Mouse (Mus musculus): ENCODE results near the gene Lrriq4. TPM values are rescaled to one million over a fixed set of nuclear protein-coding genes. Genes with fewer than 3 reads are reported as not detected.
A peak's percentile ranks its signal among the peaks of the same experiment; 100 is the strongest.

Lrriq4 gene
- polyA plus RNA-seq, 1 experiment from 2014 or later: not detected

DNA sequence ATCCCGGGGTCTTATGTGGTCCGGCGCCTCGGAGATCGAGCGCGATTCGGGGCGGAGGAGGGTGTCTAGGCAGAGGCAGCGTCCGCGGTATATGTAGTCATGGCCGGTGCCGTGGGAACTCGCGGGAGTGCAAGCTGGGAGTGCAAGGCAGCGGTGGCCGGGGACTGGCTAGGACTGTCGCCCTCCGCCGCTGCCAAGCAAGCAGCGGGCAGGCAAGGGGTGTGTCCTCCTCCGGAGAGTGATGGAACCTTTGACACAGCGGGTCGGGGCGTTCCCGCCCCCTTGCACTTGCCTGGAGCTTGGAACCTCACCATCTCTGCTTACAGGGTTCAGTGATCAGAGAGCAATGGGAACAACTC is 41.6 kb upstream of the Lrriq4 start:
- Histone ChIP-seq H3K9ac (ENCODE audit: low read length) (peak overlapping the region; percentile 86), H3K4me2 (peak overlapping the region; percentile 80), H3K36me3 (ENCODE audit: control insufficient read depth, insufficient read depth, low read length) (peaks cover 4% of the 10 kb centered on the region; the same call in 1 of the 2 replicates), H3K4me3 (ENCODE audit: low read depth, low read length) (peak overlapping the region; percentile 88), H3K27ac (ENCODE audit: low read depth, low read length) (peak overlapping the region; percentile 94), H3K9me3 (ENCODE audit: control insufficient read depth, low read length) (no peaks in the 10 kb centered on the region), H3K27me3 (ENCODE audit: control insufficient read depth, insufficient read depth, low read length) (no peaks in the 10 kb centered on the region), H3K4me1 (ENCODE audit: control insufficient read depth, insufficient read depth, low read length) (peaks cover 8% of the 10 kb centered on the region)
- peak; percentile 70 for ATAC-seq (ENCODE audit: low FRiP score)
- no peak for DNase-seq (ENCODE audit: low spot score, missing footprints)
- under 1% methylated on average over 27 of the region's 27 CpGs for WGBS

DNA sequence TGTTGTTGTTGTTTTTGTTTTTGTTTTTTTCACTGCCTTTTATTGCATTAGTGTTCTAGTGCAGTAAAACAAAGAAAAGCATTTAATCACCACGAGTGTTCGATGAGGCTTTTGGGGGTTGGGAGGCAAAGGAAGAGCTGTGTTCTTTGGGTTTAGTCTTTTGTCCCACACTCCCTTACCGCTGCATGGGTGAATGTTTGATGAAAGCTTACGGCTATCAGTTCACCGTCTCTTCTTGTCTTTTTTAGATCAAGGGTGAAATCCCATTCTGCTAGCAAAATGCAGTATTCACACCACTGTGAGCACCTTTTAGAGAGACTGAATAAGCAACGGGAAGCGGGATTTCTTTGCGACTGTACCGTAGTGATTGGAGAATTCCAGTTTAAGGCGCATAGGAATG is 41.1 kb upstream of the Lrriq4 start:
- DNase-seq (ENCODE audit: low spot score, missing footprints): peak; percentile 64
- no peak for ATAC-seq (ENCODE audit: low FRiP score)
- H3K9ac ChIP-seq (ENCODE audit: low read length): peak overlapping the region; percentile 86
- WGBS: 35% methylated on average over 10 of the region's 10 CpGs
- peak overlapping the region; percentile 88 for H3K4me3 ChIP-seq (ENCODE audit: low read depth, low read length)
- no peaks in the 10 kb centered on the region for H3K27me3 ChIP-seq (ENCODE audit: control insufficient read depth, insufficient read depth, low read length)
- H3K27ac ChIP-seq (ENCODE audit: low read depth, low read length): no peak overlapping the region
- no peaks in the 10 kb centered on the region for H3K9me3 ChIP-seq (ENCODE audit: control insufficient read depth, low read length)
- H3K4me1 ChIP-seq (ENCODE audit: control insufficient read depth, insufficient read depth, low read length): peaks cover 8% of the 10 kb centered on the region
- H3K4me2 ChIP-seq: peak overlapping the region; percentile 80
- peaks cover 6% of the 10 kb centered on the region; the same call in 1 of the 2 replicates for H3K36me3 ChIP-seq (ENCODE audit: control insufficient read depth, insufficient read depth, low read length)

DNA sequence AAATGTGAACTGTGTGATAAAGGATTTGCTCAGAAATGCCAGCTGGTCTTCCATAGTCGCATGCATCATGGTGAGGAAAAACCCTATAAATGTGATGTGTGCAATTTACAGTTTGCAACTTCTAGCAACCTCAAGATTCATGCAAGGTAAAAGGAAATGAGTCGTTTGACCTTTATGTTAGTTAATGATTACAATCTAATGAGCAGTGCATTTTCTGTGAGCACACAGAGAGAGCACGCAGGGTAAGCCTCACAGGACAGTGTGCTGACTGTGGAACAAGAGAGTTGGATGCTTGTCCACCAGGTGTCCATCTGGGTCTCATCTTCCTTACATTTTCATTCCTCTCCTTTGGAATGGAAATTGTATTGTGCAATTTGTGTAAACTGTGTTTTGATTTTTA is 35.3 kb upstream of the Lrriq4 start:
- no peak overlapping the region for H3K27ac ChIP-seq (ENCODE audit: low read depth, low read length)
- WGBS: 94% methylated on average over 3 of the region's 3 CpGs
- no peaks in the 10 kb centered on the region for H3K4me1 ChIP-seq (ENCODE audit: control insufficient read depth, insufficient read depth, low read length)
- no peak overlapping the region for H3K4me2 ChIP-seq
- no peaks in the 10 kb centered on the region for H3K27me3 ChIP-seq (ENCODE audit: control insufficient read depth, insufficient read depth, low read length)
- no peaks in the 10 kb centered on the region for H3K9me3 ChIP-seq (ENCODE audit: control insufficient read depth, low read length)
- ATAC-seq (ENCODE audit: low FRiP score) (no peak), DNase-seq (ENCODE audit: low spot score, missing footprints) (no peak)
- H3K4me3 ChIP-seq (ENCODE audit: low read depth, low read length): no peak overlapping the region
- peaks cover 21% of the 10 kb centered on the region for H3K36me3 ChIP-seq (ENCODE audit: control insufficient read depth, insufficient read depth, low read length)
- no peak overlapping the region for H3K9ac ChIP-seq (ENCODE audit: low read length)

DNA sequence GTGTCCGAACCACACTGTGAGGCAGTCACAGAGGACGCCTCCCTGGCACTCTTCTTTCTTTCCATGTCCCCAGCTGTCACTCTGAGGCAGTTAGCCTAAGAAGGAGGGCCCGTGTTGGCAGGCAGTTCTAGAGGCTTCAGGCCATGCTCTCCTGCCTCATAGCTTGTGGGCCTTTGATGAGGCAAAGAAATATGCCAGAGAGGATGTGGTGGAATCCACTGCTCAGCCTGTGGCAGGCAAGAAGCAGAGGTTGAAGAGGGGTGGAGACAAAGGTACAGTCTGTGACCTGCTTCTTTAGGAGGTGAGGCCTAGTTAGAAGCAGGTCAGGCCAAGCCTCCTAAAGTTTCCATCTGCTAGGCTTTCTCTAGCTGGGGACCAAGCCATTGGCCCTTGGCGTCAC is 33.4 kb upstream of the Lrriq4 start:
- no peak overlapping the region for H3K9ac ChIP-seq (ENCODE audit: low read length)
- no peak overlapping the region for H3K27ac ChIP-seq (ENCODE audit: low read depth, low read length)
- 87% methylated on average over 4 of the region's 4 CpGs for WGBS
- no peak overlapping the region for H3K4me3 ChIP-seq (ENCODE audit: low read depth, low read length)
- no peaks in the 10 kb centered on the region for H3K9me3 ChIP-seq (ENCODE audit: control insufficient read depth, low read length)
- peaks cover 22% of the 10 kb centered on the region for H3K36me3 ChIP-seq (ENCODE audit: control insufficient read depth, insufficient read depth, low read length)
- no peak overlapping the region for H3K4me2 ChIP-seq
- H3K4me1 ChIP-seq (ENCODE audit: control insufficient read depth, insufficient read depth, low read length): no peaks in the 10 kb centered on the region
- no peaks in the 10 kb centered on the region for H3K27me3 ChIP-seq (ENCODE audit: control insufficient read depth, insufficient read depth, low read length)
- no peak for ATAC-seq (ENCODE audit: low FRiP score)
- DNase-seq (ENCODE audit: low spot score, missing footprints): no peak

DNA sequence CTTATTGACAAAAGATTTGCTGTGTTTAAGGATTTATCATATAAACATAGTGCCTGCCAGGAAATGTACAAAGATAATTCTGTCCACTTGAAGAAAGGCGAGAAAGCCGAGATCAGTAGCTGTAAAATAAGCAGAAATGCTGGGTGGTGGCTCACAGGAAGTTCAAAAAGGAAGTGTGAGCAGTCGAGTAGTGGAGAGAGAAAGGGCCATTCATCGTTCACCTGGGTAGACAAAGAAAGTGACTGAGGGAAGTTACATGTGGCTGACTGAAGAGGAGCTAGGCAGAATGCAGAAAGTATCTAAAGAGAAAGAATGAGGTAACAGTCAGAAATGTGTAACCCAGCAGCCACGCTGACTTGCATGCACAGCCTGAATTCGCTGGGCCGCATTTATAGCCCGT is 24.2 kb upstream of the Lrriq4 start:
- Histone ChIP-seq H3K9me3 (ENCODE audit: control insufficient read depth, low read length) (no peaks in the 10 kb centered on the region), H3K27me3 (ENCODE audit: control insufficient read depth, insufficient read depth, low read length) (no peaks in the 10 kb centered on the region), H3K4me1 (ENCODE audit: control insufficient read depth, insufficient read depth, low read length) (no peaks in the 10 kb centered on the region), H3K36me3 (ENCODE audit: control insufficient read depth, insufficient read depth, low read length) (peaks cover 5% of the 10 kb centered on the region; the same call in 1 of the 2 replicates), H3K4me2 (no peak overlapping the region), H3K27ac (ENCODE audit: low read depth, low read length) (no peak overlapping the region), H3K9ac (ENCODE audit: low read length) (no peak overlapping the region), H3K4me3 (ENCODE audit: low read depth, low read length) (no peak overlapping the region)
- ATAC-seq (ENCODE audit: low FRiP score) (no peak), DNase-seq (ENCODE audit: low spot score, missing footprints) (no peak)
- 89% methylated on average over 8 of the region's 8 CpGs for WGBS

DNA sequence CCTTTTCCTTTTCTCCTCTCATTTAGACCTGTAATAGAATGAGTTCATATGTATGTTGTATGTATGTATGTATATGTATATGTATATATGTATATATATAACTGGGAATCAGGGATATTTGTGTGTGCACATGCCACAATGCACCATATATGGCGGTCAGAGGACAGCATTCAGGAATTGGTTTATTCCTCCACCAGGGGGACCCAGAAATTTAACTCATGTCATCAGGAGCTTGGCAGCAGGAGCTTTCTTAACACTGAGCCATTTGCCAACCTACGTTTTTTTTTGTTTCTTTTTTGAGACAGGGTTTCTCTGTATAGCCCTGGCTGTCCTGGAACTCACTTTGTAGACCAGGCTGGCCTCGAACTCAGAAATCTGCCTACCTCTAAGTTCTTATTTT is 10.6 kb upstream of the Lrriq4 start:
- Histone ChIP-seq H3K9ac (ENCODE audit: low read length) (no peak overlapping the region), H3K4me1 (ENCODE audit: control insufficient read depth, insufficient read depth, low read length) (no peaks in the 10 kb centered on the region), H3K36me3 (ENCODE audit: control insufficient read depth, insufficient read depth, low read length) (no peaks in the 10 kb centered on the region), H3K27me3 (ENCODE audit: control insufficient read depth, insufficient read depth, low read length) (no peaks in the 10 kb centered on the region), H3K4me3 (ENCODE audit: low read depth, low read length) (no peak overlapping the region), H3K27ac (ENCODE audit: low read depth, low read length) (no peak overlapping the region), H3K9me3 (ENCODE audit: control insufficient read depth, low read length) (no peaks in the 10 kb centered on the region), H3K4me2 (no peak overlapping the region)
- ATAC-seq (ENCODE audit: low FRiP score): no peak
- no peak for DNase-seq (ENCODE audit: low spot score, missing footprints)
- 59% methylated on average over 3 of the region's 3 CpGs for WGBS

DNA sequence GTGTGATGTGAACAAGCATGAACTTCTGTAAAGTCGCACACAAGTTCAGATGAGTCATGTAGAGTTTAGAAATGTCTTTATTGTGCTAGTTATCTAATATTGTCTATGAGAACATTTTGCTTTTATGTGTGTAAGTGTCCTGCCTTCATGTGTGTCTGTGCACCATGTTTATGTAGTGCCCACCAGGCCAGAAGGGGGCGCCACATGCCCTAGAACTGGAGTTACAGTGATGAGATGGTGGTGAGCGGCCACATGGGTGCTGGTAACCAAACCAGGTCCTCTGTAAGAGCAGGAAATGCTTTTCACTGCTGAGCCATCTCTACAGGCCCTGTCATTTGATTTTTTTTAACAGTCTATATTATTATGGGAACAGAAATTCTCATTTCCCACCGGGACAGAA is 8.7 kb upstream of the Lrriq4 start:
- no peaks in the 10 kb centered on the region for H3K9me3 ChIP-seq (ENCODE audit: control insufficient read depth, low read length)
- no peak overlapping the region for H3K4me3 ChIP-seq (ENCODE audit: low read depth, low read length)
- DNase-seq (ENCODE audit: low spot score, missing footprints): no peak
- ATAC-seq (ENCODE audit: low FRiP score): no peak
- H3K27me3 ChIP-seq (ENCODE audit: control insufficient read depth, insufficient read depth, low read length): no peaks in the 10 kb centered on the region
- no peaks in the 10 kb centered on the region for H3K4me1 ChIP-seq (ENCODE audit: control insufficient read depth, insufficient read depth, low read length)
- H3K27ac ChIP-seq (ENCODE audit: low read depth, low read length): no peak overlapping the region
- no peak overlapping the region for H3K9ac ChIP-seq (ENCODE audit: low read length)
- H3K36me3 ChIP-seq (ENCODE audit: control insufficient read depth, insufficient read depth, low read length): no peaks in the 10 kb centered on the region
- 77% methylated on average over 4 of the region's 4 CpGs for WGBS
- H3K4me2 ChIP-seq: no peak overlapping the region

DNA sequence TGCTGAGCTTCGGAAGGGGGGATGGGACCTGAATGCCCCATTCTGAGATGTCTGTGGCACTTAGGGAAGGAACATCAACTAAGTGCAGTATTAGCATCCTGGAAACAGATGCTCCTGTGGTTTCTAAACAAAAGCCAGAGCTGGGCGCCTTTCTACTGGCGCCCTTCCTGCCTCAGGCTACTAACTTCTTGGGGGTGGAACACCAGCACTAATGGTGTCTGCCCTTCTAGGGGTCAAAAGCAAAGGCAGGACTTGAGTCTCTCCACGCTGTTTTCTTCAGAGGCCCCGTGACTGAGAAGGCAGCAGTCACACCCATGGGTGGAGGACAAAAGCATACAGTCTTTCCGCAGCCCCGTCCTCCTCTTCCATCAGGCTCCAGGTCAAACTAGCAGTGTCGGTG is 2.5 kb downstream of the Lrriq4 start:
- DNase-seq (ENCODE audit: low spot score, missing footprints): no peak
- ATAC-seq (ENCODE audit: low FRiP score): no peak
- 52% methylated on average over 8 of the region's 8 CpGs for WGBS

DNA sequence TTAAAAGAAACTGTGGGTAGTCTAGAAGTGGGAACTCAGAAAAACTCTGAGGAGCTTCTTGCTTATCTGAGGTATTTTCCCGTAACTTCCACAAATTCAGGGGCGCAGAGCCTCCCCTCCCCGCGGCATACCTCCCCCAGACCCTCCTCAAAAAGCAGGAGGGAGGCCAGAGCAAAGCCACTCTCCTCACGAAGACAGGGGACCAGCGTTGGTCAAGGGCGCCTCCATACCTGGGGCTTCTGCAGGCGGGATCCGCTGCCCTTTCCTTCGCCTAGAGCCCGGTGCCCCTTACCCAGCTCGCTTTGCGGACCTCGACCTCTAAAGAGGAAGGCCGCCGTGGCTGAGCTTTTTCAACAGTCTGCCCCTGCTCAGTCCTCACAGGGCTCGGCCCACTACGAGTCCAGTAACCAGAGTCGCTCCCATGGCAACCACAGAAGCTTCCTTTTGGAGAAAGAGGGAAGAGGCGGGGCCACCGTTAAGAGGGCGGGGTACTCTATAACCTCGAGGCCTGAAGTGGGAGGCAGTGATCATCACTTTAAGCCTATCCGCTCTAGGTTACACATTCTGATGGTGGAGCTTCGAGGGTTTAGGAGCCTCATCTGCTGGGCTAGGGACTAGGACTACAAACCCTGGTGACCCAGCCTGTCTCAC is 3.3 kb downstream of the Lrriq4 start, which contains the start of gene Lrrc34:
Gene Lrrc34 (minus strand): TSS at position 430 of the 651 bp plus-strand sequence.
- H3K27ac ChIP-seq (ENCODE audit: low read depth, low read length): no peak within 1 kb of the TSS
- ATAC-seq (ENCODE audit: low FRiP score) (peak; percentile 96), DNase-seq (ENCODE audit: low spot score, missing footprints) (peak; percentile 94)
- no peaks in the 10 kb centered on the region for H3K9me3 ChIP-seq (ENCODE audit: control insufficient read depth, low read length)
- H3K27me3 ChIP-seq (ENCODE audit: control insufficient read depth, insufficient read depth, low read length): peaks cover 22% of the 10 kb centered on the region
- no peaks in the 10 kb centered on the region for H3K36me3 ChIP-seq (ENCODE audit: control insufficient read depth, insufficient read depth, low read length)
- H3K9ac ChIP-seq (ENCODE audit: low read length): peak within 1 kb of the TSS; percentile 58
- 1% methylated on average over 25 of the region's 25 CpGs for WGBS
- H3K4me2 ChIP-seq: peak within 1 kb of the TSS; percentile 66
- H3K4me3 ChIP-seq (ENCODE audit: low read depth, low read length): peak within 1 kb of the TSS; percentile 29
- H3K4me1 ChIP-seq (ENCODE audit: control insufficient read depth, insufficient read depth, low read length): peaks cover 11% of the 10 kb centered on the region

More for the DNA sequence above, 2.5 kb downstream of the Lrriq4 start:
- H3K36me3 ChIP-seq (ENCODE audit: control insufficient read depth, insufficient read depth, low read length): no peaks in the 10 kb centered on the region
- H3K4me1 ChIP-seq (ENCODE audit: control insufficient read depth, insufficient read depth, low read length): peaks cover 11% of the 10 kb centered on the region
- no peak overlapping the region for H3K9ac ChIP-seq (ENCODE audit: low read length)
- peaks cover 22% of the 10 kb centered on the region for H3K27me3 ChIP-seq (ENCODE audit: control insufficient read depth, insufficient read depth, low read length)
- H3K4me3 ChIP-seq (ENCODE audit: low read depth, low read length): no peak overlapping the region
- H3K4me2 ChIP-seq: no peak overlapping the region
- no peak overlapping the region for H3K27ac ChIP-seq (ENCODE audit: low read depth, low read length)
- no peaks in the 10 kb centered on the region for H3K9me3 ChIP-seq (ENCODE audit: control insufficient read depth, low read length)

All from midbrain, embryonic 11.5 days (tissue).